Mouse (Mus musculus): ENCODE results near the gene Trmt112. TPM values are rescaled to one million over a fixed set of nuclear protein-coding genes. Genes with fewer than 3 reads are reported as not detected.

Trmt112 gene
- polyA plus RNA-seq, 2 experiments: 163 to 164 TPM

- peaks cover 20% of the 10 kb centered on the region for H3K27me3 ChIP-seq (ENCODE audit: control insufficient read depth, insufficient read depth, low read length)
- no peak overlapping the region for H3K4me2 ChIP-seq (replicated peaks; ENCODE audit: low read depth, low read length, severe bottlenecking)
- H3K4me1 ChIP-seq (ENCODE audit: control insufficient read depth, insufficient read depth, low read length): peaks cover 13% of the 10 kb centered on the region
- ATAC-seq (ENCODE audit: low FRiP score, low read depth) (no peak), DNase-seq (ENCODE audit: low spot score) (no peak)
- TF ChIP-seq POLR2A (IDR thresholded peaks at IDR 0.05; ENCODE audit: borderline replicate concordance, extremely low read depth, insufficient read depth, insufficient read length): no peak
- H3K9ac ChIP-seq (ENCODE audit: low read depth, low read length, severe bottlenecking): no peak overlapping the region
- WGBS: 91% methylated on average over 20 of the region's 20 CpGs
- no peak overlapping the region for H3K4me3 ChIP-seq (replicated peaks; ENCODE audit: low read length)
- no peak overlapping the region for H3K27ac ChIP-seq (replicated peaks; ENCODE audit: low read depth, low read length)
- 0 out of 2 replicates have a peak, but pooled peaks cover 2% of the 10 kb centered on the region for H3K36me3 ChIP-seq (ENCODE audit: control insufficient read depth, insufficient read depth, low read length)
- no peaks in the 10 kb centered on the region for H3K9me3 ChIP-seq (ENCODE audit: control insufficient read depth, low read length)
These were observed 29.9 kb downstream of the Trmt112 start for GRCm38 (mm10) chr19:6939106-6940002.

DNA sequence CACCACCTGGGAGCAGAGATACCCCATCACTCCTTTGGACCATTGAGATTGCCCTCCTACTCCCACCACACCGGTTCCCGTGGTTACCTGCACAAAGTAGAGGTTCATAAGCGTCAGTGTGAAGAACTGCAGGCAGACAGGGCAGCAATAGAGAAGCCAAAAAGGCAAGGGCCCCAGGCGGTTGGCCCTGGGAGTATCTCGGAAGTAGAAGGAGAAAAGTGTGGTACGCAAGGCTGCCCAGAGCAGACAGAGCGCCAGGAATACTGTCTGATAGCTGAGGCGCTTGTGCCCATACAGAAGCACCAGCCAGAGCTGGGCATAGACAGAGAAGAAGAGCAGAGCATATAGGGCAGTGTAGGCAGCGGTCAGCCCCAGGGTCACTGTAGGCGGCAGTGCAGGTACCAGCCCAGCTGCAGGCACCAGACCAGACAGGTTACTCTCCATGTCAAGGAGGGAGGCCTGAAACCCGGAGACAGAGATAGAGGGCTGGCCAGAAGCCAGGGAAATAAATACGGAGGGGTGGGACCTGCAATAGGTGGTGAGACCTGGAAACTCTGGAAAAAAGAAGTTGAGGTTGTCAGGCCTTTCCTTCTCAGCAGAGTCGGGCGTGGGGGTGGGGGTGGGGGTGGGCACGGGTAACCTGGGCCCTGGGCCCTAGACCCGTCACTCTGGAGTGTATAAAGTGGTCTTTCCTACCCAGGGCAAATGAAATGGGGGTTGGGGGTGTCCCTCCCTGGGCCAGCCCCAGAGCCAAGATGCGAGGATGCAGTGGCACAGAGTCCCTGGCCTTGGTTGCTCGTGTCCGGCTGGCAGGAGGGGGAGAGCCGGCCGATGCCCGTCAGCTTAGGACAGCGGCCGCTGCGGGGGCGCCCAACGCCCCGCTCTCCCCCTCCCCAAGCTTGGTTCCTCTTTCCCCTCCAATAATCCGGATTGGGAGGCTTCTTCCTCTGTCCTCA, 31.2 kb downstream of the Trmt112 start:
- Histone ChIP-seq H3K36me3 (ENCODE audit: control insufficient read depth, insufficient read depth, low read length) (peaks cover 8% of the 10 kb centered on the region), H3K4me3 (replicated peaks; ENCODE audit: low read length) (peak overlapping the region; percentile 65), H3K4me2 (replicated peaks; ENCODE audit: low read depth, low read length, severe bottlenecking) (peak overlapping the region; percentile 80), H3K9me3 (ENCODE audit: control insufficient read depth, low read length) (no peaks in the 10 kb centered on the region), H3K27me3 (ENCODE audit: control insufficient read depth, insufficient read depth, low read length) (peaks cover 7% of the 10 kb centered on the region), H3K27ac (replicated peaks; ENCODE audit: low read depth, low read length) (no peak overlapping the region), H3K9ac (ENCODE audit: low read depth, low read length, severe bottlenecking) (peak overlapping the region; percentile 76), H3K4me1 (ENCODE audit: control insufficient read depth, insufficient read depth, low read length) (peaks cover 13% of the 10 kb centered on the region)
- 26% methylated on average over 22 of the region's 29 CpGs for WGBS
- no peak for TF ChIP-seq POLR2A (IDR thresholded peaks at IDR 0.05; ENCODE audit: borderline replicate concordance, extremely low read depth, insufficient read depth, insufficient read length)
- ATAC-seq (ENCODE audit: low FRiP score, low read depth): no peak
- no peak for DNase-seq (ENCODE audit: low spot score)

DNA sequence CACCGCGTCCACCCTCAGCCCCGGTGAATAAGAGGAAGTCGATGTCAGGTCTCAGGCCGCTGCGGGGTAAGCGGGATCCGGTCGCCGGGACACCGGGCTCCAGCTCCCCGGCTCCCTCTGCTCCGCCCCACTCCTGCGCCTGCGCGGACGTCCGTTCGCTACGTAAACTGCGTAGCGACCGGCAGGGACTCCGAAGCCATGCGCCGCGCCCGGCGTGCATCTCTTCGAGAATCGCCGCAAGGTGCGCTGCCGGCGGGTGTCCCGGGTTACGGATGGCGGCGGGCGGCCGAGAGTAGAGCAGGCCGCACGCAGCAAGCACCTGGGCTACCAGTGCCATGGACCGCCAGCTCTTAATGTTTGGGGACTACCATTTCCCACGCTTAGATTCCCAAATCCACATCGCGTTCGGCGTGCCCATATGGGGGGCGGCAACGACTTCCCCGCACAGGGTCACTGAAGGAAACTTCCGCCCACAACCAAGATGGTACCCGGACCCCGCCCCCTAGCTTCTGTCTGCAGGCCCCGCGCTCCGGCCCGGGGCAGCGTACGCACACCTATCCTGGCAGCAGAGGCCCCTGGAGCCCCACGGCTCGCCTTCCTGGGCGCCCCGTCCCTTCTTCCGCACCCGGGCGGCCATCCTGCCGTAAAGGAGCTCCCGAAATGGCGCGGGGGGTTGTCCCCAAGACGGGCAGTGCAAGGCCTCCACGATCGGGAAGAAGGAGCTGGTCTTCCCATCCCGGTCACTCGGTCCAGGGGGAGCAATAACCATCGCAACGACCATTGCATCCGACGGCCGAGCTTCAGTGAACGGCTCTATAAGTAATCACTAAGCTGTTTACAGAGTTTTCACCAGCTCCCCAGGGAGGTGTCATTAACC, 32.1 kb downstream of the Trmt112 start, which contains the start of gene Bad:
Gene Bad (plus strand): TSS at position 490 of the 877 bp plus-strand sequence.
- TF ChIP-seq POLR2A (IDR thresholded peaks at IDR 0.05; ENCODE audit: borderline replicate concordance, extremely low read depth, insufficient read depth, insufficient read length): 0 out of 2 replicates have a peak, but pooled peaks have one; percentile 55
- Histone ChIP-seq H3K4me2 (replicated peaks; ENCODE audit: low read depth, low read length, severe bottlenecking) (peak within 1 kb of the TSS; percentile 80), H3K27me3 (ENCODE audit: control insufficient read depth, insufficient read depth, low read length) (no peaks in the 10 kb centered on the region), H3K9me3 (ENCODE audit: control insufficient read depth, low read length) (no peaks in the 10 kb centered on the region), H3K4me3 (replicated peaks; ENCODE audit: low read length) (peak within 1 kb of the TSS; percentile 65), H3K36me3 (ENCODE audit: control insufficient read depth, insufficient read depth, low read length) (peaks cover 9% of the 10 kb centered on the region), H3K27ac (replicated peaks; ENCODE audit: low read depth, low read length) (peak within 1 kb of the TSS; percentile 90), H3K4me1 (ENCODE audit: control insufficient read depth, insufficient read depth, low read length) (peaks cover 13% of the 10 kb centered on the region), H3K9ac (ENCODE audit: low read depth, low read length, severe bottlenecking) (peak within 1 kb of the TSS; percentile 76)
- ATAC-seq (ENCODE audit: low FRiP score, low read depth): peak; percentile 87
- WGBS: 2% methylated on average over 60 of the region's 83 CpGs
- peak; percentile 91 for DNase-seq (ENCODE audit: low spot score)

- peak; percentile 69; the same call in 1 of the 2 replicates for TF ChIP-seq POLR2A (IDR thresholded peaks at IDR 0.05; ENCODE audit: borderline replicate concordance, extremely low read depth, insufficient read depth, insufficient read length)
- 0% methylated on average over 27 of the region's 27 CpGs for WGBS
- H3K36me3 ChIP-seq (ENCODE audit: control insufficient read depth, insufficient read depth, low read length): peaks cover 9% of the 10 kb centered on the region
- H3K9me3 ChIP-seq (ENCODE audit: control insufficient read depth, low read length): no peaks in the 10 kb centered on the region
- DNase-seq (ENCODE audit: low spot score): peak; percentile 93
- peak; percentile 88 for ATAC-seq (ENCODE audit: low FRiP score, low read depth)
- H3K4me3 ChIP-seq (replicated peaks; ENCODE audit: low read length): peak within 1 kb of the TSS; percentile 65
- H3K27me3 ChIP-seq (ENCODE audit: control insufficient read depth, insufficient read depth, low read length): no peaks in the 10 kb centered on the region
- peaks cover 13% of the 10 kb centered on the region for H3K4me1 ChIP-seq (ENCODE audit: control insufficient read depth, insufficient read depth, low read length)
- peak within 1 kb of the TSS; percentile 80 for H3K4me2 ChIP-seq (replicated peaks; ENCODE audit: low read depth, low read length, severe bottlenecking)
- peak within 1 kb of the TSS; percentile 90 for H3K27ac ChIP-seq (replicated peaks; ENCODE audit: low read depth, low read length)
- H3K9ac ChIP-seq (ENCODE audit: low read depth, low read length, severe bottlenecking): peak within 1 kb of the TSS; percentile 76
These were observed 32.8 kb downstream of the Trmt112 start, which contains the start of gene Gpr137 for GRCm38 (mm10) chr19:6942249-6942691. Gene Gpr137, minus strand, starts transcription at chr19:6942480.

Data from limb, embryonic 14.5 days (tissue).